Mouse (Mus musculus) pancreas, adult 10 weeks (tissue): ENCODE results near the gene Sval1. TPM values are rescaled to one million over a fixed set of nuclear protein-coding genes. Genes with fewer than 3 reads are reported as not detected.

Experiments
- polyA plus RNA-seq: library from polyadenylated mRNA; stranded (reverse); fragments of 350-450 nt; fragmentation: Illumina TruSeq; extraction: RNeasy Lipid Tissue Mini Kit (QIAGEN cat#74804); gene quantifications from one replicate; pipeline ENCODE4 v1.2.3, GENCODE M21; 2015; ENCODE audit warnings: low read depth, low replicate concordance; ENCODE audit not compliant: insufficient read depth

Gene Sval1
- polyA plus RNA-seq, result not detected

DNA sequence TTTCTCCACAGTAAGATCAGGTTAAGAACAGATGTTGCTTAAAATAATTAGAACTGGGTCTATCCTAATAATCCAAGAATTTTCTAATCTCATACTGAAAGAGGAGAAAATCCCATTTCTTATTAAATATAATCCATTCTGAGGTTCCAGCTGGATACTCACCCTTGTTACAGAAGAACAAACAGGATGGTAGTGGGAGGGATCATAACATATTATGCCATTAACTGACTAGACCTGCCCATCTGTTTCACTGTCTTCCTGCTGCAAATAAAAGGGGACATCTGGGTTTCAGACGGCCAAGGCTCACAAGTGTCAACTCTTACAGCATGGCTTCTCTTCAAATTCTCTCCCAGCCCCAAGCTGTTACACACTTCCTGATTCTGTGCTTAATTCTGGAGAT lies at the start of gene Sval1:
Sval1 (plus strand) TSS at position 301 of the 400 bp plus-strand sequence.

DNA sequence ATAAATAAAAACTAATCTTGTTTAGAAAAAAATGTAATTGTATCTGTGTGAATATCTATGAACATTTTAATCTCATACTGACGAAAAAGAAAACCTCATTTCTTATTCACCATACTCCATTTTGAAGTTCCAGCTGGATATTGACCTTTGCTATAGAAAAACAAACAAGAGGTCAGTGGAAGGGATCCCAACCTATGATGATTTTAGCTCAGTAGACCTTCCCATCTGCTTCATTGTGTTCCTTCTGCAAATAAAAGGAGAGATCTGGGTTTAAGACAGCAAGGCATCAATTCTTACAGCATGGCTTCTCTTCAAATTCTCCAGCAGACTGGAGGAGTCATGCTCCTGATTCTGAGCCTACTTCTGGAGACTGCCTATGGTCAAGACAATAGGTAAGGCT lies 16.4 kb downstream of the Sval1 start, which contains the start of gene Sval3:
Sval3 (plus strand) TSS at position 301 of the 400 bp plus-strand sequence.

Other genes starting within 250 kb of the Sval1 start
- gene Kel, start 247.3 kb upstream of the Sval1 start, polyA plus RNA-seq, result not detected
- gene Olfr459, start 176.5 kb upstream of the Sval1 start, polyA plus RNA-seq, result not detected
- not detected for gene Pip, start 104.1 kb upstream of the Sval1 start, polyA plus RNA-seq
- not detected for gene Sval2, start 98.6 kb upstream of the Sval1 start, polyA plus RNA-seq
- gene Sval3, start 16.5 kb downstream of the Sval1 start, polyA plus RNA-seq, result not detected
- gene Sva, start 86.8 kb downstream of the Sval1 start, polyA plus RNA-seq, result not detected
- gene Tas2r139, start 189.3 kb downstream of the Sval1 start, polyA plus RNA-seq, result not detected